Mouse (Mus musculus) kidney, postnatal 10 days (tissue): ENCODE measurements around the gene Spin1.
"Not testable (repeated sequence)": the region's sequence is repeated elsewhere in the genome, so short reads cannot be mapped to it uniquely, and the experiment has no call there.

Experiments used
- DNase-seq: peaks from one replicate; pipeline ENCODE4 v3.0.0; 2021; ENCODE audit warnings: mixed read lengths

The Spin1 gene

DNA sequence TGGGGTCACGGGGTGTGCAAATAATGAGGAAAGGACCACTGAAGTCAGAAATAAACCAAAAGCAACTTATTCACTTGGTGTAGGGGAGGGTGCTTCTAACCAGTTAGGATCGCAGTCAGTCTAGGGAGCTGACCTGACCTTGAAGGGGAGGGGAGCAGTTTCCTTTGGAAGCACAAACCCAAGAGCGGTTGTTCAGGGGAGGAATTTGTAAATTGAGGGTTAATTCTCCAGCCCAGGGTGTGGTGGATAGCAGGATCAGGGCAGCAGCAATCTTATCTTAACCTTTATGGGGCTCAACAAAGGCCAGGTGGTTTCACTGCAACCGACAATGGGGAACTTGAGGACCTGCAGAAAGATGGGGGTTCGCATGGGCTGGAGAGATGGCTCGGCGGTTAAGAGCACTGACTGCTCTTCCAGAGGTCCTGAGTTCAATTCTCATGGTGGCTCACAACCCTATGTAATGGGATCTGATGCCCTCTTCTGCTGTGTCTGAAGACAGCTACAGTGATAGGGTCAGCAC, 5.4 kb upstream of the Spin1 start:
- no peak for DNase-seq

DNA sequence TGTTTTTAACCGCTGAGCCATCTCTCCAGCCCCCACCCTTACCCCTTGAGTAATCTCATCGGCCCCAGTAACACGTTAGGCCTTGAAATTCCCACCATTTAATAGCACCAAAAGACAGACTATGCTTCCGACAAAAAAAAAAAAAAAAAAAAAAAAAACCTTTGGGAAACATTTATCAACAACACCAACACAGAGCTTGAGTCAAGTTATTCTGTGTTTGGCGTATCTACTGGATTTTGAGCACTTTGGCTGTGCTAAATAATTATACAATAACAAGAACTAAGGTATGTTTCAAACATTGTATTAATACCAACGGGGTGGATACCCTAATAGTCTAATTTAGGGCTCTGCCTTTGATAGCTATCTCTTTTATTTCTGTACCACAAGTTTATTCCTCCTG, 4.0 kb upstream of the Spin1 start:
- DNase-seq = no peak

DNA sequence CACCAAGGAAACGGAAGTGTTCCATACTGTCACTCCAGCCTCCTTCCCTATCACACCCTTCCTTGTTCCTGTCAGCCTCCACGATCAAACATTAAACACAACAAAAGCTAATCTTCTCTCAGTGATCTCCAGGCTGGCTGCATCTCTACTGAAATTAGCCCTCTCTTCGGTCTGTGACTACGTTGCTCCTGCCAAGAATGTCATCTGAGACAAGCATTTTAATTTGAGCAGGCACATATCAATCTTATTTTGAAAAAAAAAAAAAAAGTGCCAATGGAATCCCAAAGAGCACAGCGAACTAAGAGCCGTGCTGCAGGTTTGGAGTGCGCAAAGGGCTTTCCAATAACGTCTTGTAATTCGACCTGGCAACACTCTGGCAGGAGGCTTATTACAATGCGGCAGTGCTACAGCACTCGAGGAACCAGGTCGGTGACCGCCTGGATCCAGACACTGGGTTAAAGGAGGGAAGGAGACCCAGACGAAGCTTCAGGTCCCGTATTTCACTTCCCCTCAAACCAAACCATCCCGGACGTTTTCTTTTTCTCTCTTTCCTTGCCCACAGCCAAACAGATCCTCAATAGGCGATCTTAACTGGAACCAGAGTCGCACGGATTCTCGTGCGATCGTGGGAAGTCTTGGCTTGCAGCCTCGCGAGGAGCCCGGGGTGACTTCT, 984 bp upstream of the Spin1 start:
- peak; percentile 58 for DNase-seq

DNA sequence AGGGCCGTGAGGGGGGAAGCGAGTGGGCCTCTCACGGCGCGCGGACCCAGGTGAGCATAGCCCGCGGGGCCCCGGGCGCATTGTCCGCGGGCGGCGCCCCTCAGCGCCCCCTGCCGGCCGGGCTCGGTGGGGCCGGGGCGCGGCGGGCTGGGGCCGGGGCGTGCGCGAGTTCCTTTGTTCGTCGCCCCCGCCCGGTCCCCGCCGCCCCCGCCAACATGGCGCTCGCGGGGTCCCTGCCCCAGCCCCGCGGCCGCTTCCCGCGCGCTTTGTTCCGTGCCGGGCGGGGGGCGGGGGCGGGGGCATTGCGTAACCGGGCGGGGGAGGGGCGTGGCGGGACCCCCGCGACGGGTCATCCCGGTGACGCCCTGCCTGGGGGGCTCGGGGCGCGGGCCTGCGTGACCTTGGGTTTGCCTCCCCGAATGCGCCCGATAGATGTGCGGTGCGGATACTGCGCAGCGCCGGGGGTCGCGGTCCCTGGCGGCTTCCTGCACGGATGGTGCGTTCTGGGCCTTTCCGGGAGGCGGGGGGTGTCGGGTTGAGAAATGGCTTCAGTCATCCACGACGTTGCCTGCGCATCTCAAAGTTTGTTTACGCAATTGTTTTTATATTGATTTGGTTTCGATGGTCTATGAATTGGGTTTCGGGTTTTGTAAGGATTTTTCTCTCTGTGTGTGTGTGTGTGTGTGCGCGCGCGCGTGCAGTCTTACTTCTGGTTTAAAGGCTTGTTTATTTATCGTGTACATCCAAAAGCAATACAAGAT, 516 bp downstream of the Spin1 start:
- DNase-seq = peak; percentile 82

DNA sequence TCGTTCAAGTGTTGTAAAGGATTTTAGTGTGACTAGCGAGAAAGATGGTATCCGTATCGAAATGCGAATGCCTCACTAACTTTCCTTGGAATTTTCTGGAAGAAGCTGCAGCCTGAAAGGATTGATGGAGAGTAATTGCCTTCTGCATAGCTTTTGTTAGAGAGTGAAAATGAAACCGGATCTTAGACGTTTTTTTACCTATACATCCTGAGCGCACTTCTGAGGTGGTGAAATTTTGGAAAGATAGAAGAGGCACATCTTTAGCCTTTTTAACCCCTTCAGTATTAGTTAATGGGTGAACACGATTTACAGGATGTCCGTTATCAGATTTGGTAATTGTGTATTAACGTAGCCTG, 1.1 kb downstream of the Spin1 start:
- DNase-seq = no peak

DNA sequence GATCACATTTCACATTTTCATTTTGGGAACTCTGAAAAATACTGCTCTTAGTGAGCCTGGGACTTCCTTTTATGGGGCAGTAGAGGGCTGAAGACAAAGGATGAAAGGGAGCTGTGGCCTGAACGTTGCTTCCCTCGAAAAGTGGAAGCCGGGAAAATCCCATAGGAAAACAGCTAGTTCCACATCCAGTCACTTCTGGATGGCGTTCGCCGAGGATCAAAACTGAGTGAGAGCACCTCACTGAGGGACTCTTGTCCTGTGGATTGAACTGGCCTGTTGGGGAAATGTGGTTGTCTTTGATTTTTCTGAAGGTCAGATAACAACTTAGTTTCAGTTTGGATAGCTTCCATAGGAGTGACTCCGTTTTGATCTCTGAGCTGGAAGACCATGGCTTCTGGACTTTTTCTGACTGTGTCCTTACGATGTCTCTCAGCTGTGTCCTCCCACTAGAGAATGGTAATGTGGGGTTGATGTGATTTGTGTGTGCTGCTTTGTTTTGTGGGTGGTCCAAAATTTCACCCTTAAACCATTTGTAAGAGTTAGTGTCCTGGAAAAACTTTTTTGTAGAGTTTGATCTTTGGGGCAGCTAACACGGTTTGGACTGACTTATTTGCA, 2.5 kb downstream of the Spin1 start:
- DNase-seq = peak; percentile 53

DNA sequence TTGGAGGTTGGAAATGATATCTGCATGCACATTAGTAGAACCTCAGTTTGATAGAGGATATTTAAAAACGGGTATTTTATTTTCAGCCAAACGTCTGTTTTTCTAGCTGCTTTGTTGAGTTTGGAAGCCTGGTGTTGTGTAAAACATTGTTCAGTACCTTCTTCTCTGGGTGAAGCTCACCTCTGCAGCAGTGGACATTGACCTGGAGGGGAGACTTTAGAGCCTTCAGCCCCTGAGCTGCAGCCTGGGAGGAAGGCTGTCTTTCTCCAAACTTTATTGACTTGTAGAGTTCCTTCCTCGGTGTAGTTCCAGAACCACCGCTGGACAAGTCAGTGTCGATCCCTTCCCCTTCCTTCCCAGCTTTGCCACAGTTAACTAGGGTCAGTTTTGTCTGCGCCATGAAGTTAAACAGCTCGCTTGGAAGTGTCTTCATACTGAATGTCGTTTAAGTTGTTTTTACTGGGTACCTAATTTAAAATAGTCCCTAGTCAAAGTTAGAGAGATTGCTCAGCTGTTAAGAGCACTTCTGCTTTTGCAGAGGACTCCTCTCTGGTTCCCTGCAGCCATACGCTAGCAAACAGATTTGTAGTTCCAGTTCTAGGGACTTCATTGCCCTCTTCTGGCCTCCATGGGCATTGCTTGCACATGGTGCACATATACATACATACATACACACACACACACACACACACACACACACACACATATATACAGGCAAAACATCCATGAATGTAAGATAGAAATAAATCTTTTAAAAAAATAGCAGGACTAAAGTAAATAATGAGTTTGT, 3.4 kb downstream of the Spin1 start:
- no peak for DNase-seq

DNA sequence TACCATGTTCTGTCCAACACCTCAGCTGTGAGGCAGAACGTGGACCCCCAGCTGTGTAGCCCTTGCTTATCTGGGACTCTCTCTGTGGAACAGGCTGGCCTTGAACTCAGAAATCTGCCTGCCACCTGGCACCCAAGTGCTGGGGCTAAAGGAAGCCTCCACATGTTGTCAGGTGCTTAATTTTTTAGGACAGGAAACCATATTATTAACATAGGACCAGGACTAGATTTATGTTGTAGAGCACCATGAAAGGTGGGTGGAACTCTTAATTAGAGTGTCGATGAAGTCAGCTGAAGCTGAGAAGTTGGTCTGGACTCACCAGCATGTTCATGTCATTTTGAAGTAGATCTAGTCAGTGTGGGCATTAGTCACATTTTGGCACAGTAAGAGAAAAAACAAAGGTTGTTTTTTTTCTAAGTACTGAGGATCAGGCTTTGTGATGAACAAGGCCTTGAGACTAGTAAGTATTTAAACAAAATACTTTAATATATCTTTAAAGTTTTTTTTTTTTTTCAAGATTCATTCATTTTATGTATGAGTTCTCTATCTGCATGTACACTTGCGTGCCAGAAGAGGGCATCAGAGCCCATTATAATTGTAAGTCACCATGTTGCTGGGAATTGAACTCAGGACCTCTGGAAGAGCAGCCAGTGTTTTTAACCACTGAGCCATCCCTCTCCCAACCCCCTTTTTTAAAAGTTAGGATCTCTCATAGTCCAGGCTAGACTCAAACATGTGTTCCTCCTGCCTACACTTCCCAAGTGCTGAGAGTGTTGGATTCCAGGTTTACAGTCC, 5.4 kb downstream of the Spin1 start:
- no peak for DNase-seq

DNA sequence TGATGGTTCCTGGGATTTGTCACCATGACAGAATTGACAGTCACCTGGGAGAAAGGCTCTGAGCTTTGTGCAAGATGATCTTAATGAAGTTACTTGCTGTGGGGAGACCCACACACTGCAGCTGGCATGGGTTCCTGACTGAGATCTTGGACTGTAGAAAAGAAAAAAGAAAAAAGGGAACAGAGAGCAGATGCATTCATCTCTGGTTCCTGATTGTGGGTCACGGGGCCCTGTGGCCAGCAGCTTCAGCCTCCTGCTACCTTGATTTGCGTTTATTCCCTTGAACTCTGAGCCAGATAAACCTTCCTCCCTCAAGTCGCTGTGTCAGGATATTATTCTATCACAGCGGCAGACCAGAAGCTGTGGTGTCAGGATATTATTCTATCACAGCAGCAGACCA, 6.1 kb downstream of the Spin1 start:
- DNase-seq = no peak

DNA sequence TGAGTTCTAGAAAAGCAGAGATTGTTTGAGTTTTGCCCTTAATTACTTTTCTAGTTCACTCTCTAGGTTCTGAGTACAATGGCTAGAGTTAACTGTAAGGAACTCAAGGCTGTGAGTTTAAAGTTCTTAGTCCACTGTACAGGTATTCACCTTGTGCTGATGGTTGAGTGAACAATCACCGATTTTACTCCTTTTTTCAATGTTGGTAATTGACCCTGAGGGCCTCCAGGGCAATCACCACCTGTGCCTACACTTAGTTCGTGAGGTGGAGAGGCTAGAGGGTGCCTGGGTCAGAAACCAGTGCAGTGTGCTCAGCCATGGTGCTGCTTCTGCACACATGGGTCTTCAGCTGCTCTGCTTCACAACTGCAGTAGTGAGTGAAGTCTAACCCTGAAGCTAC, 8.8 kb downstream of the Spin1 start:
- no peak for DNase-seq

DNA sequence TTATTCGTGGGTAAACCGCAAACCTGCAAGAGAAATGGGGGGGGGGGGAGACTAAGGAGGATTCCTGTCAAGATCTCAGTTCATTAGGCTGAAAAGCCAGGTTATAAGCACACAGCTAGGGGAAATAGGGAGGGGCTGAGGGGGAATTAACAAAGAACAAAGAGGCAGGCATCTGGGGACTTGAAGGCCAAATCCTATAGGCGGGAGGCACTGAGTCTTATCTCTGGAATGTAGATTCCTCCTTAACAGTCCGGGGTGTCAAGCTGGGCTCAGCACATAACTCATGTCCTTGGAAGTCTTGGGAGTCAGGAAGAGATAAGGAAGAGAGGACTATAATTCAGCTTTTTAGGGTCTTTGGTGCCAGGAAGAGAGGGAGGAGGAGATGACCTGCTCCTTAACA, 13.7 kb downstream of the Spin1 start:
- not testable (repeated sequence) for DNase-seq

DNA sequence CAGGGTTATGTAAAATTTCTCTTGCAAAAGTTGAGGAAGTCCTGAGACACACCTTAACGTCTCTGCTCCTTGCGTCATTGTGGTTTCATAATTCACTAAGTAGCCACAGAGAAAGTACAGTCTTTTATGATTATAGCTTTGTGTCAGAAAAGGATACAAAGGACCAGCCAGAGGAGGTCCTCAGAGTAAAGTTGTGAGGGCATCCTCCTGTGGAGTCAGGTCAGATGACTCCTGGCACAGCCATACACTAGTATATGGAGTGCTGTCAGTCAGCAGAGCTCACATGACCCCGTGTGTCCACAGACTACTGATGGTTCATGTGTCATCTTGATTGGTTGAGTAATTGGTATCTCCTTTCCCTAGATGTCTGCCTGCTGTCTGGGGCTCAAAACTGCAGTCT, 15.1 kb downstream of the Spin1 start:
- no peak for DNase-seq

DNA sequence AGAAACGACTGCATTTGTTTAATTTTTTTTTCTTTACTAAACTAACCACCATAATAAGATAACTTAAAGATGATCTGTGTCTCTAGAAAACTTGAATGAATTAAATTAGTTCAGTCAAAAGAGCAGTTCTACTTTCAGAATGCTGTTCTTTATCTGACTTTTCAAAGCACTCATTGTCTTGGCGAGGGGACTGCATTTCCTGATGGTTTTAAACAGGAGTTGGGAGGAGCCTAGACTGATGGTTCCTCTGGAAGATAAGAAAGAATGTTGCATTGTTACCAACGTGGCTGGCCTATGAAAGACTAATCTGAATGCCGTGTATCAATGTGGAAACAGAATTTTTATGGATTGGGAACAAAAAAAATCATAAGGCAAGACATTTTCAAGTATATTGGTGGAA, 20.1 kb downstream of the Spin1 start:
- no peak for DNase-seq

DNA sequence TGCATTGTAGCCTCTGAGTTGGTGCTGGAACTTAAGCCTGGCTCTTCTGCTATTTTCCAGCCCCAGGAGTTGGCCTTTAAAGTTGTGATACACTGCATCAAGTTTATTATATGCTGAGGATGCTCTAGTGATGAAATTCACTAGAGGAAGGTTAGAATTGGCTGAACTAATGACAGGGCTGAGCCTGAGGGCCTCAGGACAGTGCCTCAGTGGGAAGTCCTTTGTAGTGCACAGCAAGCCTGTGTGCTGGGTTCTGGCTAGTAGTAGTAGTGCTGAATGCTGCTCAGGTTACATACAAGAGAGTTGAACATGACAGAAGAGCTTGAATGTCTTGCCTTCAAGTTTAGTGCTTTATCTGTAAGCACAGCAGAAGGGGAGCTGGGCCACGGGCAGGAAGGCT, 21.3 kb downstream of the Spin1 start:
- DNase-seq = no peak

DNA sequence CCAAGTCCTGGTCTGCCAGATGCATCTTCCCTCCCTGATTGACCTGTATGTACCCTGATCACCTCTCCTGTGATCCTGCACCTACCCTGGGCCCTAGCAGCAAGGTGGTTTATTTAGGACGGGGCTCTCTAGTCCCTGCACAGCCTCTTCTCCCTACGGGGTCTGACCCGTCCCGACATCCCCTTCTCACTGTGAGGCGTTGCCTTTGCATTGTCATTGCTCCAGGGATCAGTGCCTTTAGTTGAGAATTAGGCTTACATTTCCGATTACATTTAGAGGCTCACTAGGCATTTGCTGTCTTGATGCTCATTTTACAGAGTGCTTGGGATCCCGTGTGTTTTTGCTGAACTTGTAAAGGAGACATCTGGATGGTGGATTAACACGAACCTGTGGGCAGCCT, 22.1 kb downstream of the Spin1 start:
- DNase-seq = no peak

DNA sequence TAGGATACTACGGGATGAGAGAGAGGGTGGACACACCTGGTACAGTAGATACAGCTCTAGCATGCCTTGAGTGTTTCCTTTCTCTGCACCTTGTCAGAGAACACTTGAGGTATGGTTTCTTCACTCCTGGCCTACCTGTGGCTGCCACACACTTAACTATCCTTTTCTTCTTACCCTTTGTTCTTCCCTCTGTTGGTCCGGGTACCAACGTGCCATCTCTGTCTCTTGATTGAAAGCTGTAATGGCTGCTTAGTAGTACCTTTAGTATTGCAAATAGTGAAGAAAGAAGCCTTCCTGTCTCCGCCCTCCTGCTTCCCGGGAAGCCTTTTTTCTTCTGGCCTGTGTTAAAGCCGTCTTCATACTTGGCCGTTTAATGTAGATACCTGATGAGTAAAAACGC, 24.7 kb downstream of the Spin1 start:
- DNase-seq = no peak

DNA sequence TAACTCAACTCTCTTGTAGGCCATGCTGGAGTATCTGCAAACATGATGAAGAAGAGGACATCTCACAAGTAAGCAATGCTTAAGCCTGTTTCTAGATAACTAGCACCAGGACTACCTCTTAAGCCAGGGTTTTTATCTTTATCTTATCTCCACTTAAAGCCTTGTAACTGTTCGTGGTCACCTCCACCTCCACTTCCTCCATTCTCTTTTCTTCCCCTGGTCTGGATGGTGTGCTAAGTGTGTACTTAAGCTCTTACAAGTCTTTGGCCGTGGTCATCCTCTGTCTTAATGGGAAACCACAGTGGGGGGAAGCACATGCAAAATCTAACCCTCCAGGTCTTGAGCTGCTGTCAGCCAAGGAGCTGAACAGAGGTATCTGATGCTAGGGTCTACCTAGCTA, 27.2 kb downstream of the Spin1 start:
- DNase-seq = no peak

DNA sequence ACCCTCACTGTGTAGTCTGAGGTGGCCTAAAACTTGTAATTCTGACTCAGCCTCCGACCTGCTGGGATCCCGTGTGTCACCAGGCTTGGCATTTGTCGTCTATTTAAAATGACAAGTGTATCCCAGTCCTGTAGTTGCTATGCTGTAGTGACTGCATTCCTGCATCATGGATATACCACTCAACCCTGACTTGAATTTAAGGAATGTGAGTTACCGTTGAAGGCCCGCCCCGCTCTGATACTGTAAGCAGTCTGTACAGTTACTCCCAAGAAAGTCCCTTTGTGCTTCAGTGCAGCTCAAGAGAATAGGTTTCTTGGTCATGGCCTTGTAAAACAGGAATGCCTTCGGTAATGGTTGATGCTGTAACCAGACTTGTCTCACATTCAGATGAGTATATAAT, 27.7 kb downstream of the Spin1 start:
- DNase-seq = peak; percentile 40

DNA sequence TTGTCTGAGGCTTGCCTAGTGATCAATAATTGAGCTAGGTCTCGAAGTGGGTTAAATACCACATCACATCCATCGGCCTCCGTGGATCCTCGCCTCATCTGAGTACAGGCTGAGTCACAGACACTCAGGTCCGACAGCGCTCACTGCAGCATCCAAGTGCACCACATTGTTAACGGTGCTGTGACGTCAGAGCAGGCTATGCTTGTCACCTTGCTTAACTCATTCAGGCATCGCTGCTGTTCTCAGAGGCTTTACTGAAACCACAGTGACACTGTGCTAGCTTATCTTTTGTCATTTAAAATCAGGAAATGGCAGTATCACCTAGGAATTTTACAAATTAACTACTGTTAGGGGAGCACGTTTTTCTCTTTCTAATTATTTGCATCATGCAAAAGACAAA, 30.5 kb downstream of the Spin1 start:
- no peak for DNase-seq

DNA sequence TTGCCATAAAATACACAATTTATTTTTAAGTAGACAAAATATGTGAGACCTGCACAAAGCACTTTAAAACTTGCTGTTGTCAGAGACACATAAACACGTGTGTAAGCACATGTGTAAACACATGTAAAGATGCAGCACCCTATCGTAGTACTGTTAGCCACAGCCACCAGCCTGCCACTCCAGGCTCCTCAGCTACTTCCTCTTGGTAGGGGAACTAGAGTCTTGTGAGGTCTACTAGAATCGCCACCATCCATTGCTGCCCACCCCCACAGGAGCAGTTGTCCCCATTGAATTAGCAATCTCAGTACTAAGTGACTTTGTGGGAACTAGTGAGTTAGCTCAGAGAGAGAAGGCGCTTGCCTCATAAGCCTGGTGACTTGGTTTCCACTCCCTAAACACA, 35.6 kb downstream of the Spin1 start:
- DNase-seq = no peak

DNA sequence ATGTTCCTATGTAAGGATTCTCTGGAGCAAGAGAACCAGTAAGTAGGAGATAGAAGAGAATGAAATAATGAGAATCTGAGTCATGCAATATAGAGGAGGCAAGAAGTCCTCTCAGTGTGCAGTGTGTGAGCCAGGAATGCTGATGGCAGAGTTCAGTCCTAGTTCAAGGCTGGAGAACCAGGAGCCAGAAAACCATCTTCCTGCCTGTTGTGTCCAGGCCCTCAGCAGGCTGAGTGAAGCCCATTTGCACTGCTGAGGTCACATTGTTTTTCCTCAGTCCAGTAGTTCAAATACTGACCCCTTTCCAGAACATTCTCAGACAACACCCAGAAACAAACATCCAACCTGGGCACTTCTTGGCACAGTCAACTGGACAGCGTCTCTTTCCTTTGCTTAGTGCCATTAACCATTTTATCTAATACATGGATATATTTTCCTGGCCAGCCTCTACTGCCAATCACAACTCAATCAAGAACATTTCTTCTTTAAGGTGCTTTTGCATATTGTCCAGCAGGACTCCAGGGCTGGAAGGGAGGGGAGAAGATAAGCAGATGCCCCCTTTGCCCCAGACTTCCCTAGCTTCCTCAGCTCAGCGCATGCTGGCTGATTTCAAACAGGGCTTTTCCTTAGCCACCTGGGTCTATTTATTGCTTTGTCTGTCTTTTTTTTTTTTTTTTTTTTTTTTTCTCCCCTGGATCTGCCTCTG, 36.5 kb downstream of the Spin1 start:
- DNase-seq = no peak

DNA sequence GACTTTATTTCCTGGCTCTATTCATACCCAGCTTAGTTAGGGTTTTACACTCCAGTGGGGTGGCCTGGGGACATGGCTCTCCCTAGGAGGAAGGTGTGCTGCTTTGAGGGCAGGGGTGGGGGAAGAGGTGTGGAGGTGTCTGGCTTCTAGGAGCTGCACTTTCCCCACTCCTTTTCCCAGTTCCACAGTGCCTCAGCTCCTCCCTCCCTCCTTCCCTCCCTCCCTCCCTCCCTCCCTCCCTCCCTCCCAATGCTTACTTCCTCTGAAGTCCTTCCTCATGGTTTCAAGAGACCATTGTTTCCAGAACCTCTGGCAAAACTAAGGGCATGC, 37.0 kb downstream of the Spin1 start:
- DNase-seq = peak; percentile 46
